Mouse (Mus musculus): ENCODE results near the gene Ptprc. TPM values are rescaled to one million over a fixed set of nuclear protein-coding genes. Genes with fewer than 3 reads are reported as not detected.

The Ptprc gene
- total RNA-seq (2021), result 1 to 10 TPM; 2.1 to 3.1 TPM

DNA sequence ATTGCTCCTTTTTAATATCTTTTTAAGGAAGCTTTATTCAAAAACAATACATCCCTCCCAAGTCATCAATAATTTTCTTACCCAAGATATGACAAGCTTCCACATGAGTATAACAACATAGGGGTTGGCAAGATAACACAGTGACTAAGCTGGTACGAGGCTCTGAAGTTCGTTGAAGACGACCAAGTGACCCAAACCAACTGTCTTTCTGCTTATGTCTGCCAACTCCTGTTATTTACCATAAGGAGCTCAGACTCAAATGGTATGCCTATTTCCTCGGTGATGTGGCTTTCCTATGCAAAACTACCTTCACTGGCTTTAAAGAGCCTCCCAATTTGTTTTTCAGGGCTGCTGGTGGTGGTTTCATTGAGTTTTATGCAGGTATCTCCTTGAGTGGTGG lies at the start of gene Ptprc:
Ptprc (minus strand) TSS at position 215 of the 400 bp plus-strand sequence.
- DNase-seq (ENCODE audit: extremely low spot score in 1 of 2, low spot score in 1 of 2), result no peak

DNA sequence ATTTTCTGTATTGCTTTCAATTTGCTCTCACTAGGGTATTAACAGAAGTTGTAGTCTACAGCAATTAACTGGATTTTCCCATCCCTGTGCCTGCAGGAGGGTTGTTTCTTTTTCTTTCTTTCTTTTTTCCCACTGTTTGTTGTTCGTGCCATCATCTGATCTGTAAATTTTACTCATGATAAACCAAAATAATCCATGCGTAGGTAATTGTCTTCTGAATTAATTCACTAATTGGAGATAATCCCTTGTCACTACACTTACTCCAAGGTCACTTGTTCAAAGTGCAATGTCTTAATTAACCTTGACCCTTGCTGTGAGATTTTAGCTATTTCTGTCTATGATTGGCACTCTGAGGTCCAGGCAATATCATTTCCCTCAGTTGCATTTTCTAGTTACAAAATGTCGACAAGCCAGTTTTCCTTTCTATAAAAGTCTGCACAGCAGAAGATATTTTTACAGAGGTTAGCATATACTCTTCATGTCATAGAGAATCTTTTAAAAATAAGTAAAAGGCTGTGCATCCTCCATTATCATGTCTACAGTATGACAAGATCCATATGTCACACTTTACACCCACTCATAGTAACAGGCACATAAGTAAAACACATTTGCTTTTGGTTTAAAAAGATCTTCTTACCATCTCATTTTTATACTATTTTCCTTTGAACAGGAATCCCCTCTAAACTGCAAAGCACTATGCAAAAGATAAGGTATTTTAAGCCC lies 39.4 kb upstream of the Ptprc start:
- DNase-seq (ENCODE audit: extremely low spot score in 1 of 2, low spot score in 1 of 2), result no peak

DNA sequence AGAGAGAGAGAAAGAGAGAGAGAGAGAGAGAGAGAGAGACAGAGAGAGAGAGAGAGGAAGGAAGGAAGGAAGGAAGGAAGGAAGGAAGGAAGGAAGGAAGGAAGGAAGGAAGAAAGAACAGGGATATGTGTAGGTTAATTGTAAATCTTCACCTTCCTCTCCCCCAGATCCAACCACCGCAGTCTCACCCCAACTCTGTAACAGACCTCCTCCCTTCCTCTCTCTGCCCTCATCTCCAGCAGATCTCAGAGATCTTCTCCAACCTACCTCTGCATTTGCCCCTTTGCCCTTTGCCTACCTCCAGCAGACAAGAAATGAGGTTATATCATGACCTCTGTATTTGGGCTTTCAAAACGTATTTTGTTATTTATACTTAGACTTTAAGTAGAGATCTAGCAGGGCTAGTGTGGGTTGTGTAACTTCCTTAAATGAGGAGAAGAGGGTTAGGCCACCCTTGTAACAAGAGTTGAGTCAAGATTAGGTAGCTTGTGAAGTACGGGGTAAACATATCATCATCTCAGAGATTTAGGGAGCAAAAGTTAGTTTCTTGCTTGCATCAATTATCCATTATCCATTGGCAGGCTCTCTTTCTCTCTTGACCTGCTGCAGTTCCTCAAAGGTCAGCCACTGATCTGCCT lies 35.0 kb upstream of the Ptprc start:
- no peak for DNase-seq (ENCODE audit: extremely low spot score in 1 of 2, low spot score in 1 of 2)

- no peak for DNase-seq (ENCODE audit: extremely low spot score in 1 of 2, low spot score in 1 of 2)
Observed at GRCm38 (mm10) chr1:138209751-138210150, 34.2 kb upstream of the Ptprc start.

- no peak for DNase-seq (ENCODE audit: extremely low spot score in 1 of 2, low spot score in 1 of 2)
Observed at GRCm38 (mm10) chr1:138206041-138206440, 30.5 kb upstream of the Ptprc start.

DNA sequence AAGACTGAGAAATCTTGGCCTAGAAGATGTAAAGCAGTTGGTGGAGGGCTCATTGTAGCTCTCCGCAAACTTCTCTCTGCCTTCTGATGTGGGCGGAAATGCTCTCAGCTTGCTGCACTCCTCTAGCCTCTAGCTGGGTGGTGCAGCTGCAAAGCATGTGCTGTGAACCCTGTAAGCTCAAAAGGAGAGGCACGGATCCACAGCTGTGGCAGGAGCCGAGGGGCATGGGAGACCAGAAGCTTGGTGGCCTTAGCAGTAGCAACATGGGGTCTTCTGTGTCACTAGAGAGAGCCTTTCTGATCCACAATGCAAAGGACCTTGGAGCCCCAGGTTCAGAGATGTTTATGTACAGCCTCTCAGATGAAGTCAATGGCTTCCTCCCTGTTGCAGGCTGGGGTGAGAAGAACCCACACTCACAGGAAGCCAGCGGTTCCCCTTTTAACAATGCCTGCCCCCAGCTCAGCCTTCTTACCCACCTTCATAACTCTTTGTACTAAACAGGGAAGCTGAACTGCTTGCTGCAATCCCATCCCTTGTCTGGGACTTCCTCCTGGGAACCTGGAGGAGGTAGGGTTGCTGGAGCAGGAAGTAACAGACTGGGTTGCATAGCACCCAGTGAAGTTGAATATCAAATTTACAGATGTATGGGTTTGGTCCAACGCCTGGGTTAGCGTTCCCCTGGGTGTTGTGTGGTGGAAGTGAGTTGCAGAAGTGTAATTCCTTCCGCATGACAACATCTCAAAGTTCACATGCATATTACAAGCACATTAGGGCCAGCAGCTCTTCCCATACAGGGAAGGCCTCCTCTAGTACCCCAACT lies 16.4 kb upstream of the Ptprc start:
- DNase-seq (ENCODE audit: extremely low spot score in 1 of 2, low spot score in 1 of 2), result no peak

DNA sequence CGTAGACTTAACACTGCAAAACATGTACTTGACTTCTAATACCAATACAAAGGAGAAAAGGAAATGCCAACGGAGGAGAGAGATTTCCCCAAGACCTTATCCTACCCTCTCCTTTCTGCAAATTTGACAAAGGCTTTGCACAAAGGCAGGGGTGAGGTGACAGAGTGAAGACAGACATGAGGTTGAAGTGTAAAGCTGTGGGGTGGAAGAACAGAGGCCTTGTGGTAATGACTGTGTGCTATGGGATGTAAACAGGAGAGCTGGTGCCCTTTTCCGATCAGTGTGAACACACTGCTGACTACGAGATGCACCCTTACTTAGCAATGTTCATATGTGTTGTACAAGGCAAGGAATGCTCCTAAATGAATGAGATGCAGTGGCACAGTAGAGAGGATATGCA lies 12.6 kb upstream of the Ptprc start:
- DNase-seq (ENCODE audit: extremely low spot score in 1 of 2, low spot score in 1 of 2), result no peak

DNA sequence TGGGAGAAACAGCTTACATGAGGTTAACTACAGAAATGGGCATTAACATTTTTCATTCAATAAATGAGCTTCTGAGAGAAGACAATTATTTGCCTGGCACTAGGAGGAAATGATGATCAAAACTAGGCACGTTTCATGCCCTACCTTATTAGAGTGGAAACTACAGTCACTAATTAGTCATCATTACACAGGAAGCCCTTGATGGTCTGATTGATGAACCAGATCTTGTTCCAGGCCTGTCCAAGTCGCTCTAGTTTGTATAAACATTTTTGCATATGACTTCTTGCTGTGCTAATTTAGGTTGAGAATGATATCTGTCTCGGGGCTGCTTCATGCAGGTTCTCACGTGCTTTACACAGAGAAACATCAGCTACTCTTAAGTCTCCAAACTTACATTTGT lies 10.4 kb upstream of the Ptprc start:
- no peak for DNase-seq (ENCODE audit: extremely low spot score in 1 of 2, low spot score in 1 of 2)

DNA sequence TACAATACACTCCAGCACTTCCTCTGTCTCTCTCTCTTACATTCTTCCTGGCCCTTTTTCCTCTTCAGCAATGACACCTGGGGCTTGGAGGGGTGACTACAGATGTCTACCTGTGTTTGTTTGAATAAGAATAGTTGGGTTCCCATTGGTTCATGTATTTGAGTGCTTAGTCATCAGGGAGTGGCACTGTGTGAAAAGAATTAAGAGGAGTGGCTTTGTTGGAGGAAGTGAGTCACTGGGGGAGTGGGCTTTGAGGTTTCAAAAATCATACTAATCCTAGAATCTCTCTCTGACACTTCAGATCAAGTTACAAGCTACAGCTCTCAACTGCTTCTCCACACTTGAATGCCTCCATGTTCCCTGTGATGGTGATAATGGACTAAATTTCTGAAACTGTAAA lies 4.6 kb upstream of the Ptprc start:
- no peak for DNase-seq (ENCODE audit: extremely low spot score in 1 of 2, low spot score in 1 of 2)

DNA sequence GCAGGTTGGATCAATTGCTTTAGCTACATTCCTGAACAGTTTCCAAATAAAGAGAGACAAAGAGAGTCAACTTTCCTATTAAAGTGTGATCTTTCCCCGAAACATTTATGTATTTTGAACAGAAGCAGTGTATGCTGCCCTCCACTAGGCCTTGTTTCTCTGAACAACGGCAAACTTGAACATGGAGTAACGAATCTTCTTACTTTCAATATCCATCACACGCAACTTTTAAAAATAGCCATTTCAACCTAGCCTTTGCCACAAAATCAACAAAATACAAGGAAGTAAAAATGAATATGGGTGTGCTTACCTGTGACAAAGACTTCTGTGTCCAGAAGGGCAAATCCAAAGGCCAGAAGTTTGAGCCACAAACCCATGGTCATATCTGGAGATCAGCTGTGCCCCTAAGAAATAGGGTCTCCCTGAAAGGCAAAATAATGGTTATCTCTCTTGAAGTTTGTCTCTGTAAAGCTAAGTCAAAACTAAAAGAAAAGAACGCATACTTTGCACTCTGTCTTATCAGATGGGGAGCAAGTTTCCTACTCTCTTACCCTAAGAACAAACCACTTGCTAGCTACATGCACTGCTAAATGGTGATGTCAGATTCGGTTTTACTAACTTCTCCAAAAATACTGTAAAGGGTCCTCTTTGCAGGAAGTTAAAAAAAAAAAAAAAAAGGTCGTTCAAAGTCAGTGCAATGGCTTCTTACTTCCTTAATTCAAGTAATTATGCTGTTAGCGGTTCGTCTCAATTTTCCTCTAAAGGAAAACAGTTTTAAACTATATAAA lies 609 bp downstream of the Ptprc start:
- DNase-seq (ENCODE audit: extremely low spot score in 1 of 2, low spot score in 1 of 2), result no peak

DNA sequence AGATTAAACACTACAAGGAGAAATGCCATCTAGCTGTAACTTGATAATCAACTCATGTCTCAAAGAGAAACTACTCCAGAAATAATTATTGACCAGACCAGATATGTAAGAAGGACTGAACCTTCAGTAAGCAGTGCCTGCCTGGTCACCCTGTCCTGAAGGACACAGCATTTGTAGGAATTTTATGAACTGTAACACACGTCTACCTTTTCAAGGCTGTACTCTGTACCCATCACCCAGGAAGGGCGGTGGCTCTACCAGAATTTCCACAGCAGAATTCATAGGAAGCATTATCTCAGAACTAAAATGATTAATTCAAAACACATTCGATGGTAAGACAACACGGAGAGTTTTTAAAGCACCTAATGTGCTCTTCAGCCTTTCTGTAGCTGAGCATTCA lies 1.4 kb downstream of the Ptprc start:
- DNase-seq (ENCODE audit: extremely low spot score in 1 of 2, low spot score in 1 of 2), result no peak

- no peak for DNase-seq (ENCODE audit: extremely low spot score in 1 of 2, low spot score in 1 of 2)
Observed at GRCm38 (mm10) chr1:138173669-138174068, 1.8 kb downstream of the Ptprc start.

- DNase-seq (ENCODE audit: extremely low spot score in 1 of 2, low spot score in 1 of 2), result no peak
Observed at GRCm38 (mm10) chr1:138172547-138172946, 3.0 kb downstream of the Ptprc start.

- DNase-seq (ENCODE audit: extremely low spot score in 1 of 2, low spot score in 1 of 2), result no peak
Observed at GRCm38 (mm10) chr1:138172096-138172495, 3.4 kb downstream of the Ptprc start.

DNA sequence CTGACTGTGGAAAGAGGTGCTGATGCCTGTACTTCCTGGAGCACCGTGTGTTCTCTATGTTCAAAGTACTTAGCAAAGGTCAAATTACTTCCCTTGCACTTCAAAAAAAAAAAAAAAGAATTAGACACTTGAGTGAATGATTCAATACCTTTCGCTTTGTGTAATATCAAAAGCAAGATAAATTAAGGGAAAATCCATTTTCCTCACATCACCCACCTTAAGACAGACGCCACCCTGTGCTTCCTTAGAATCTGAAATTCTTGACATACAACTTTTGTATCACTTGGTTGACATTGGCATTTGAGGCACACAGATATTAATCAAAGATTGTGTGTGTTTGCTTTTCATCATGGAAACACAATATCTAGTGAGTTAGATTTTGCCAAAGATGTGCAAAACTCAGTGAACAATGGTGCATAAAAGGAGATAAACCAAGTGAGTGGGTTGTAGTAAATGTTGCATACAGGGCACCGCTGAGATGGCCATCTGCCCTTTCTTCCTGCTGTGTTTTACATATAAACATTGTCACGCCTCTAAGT lies 9.2 kb downstream of the Ptprc start:
- no peak for DNase-seq (ENCODE audit: extremely low spot score in 1 of 2, low spot score in 1 of 2)

DNA sequence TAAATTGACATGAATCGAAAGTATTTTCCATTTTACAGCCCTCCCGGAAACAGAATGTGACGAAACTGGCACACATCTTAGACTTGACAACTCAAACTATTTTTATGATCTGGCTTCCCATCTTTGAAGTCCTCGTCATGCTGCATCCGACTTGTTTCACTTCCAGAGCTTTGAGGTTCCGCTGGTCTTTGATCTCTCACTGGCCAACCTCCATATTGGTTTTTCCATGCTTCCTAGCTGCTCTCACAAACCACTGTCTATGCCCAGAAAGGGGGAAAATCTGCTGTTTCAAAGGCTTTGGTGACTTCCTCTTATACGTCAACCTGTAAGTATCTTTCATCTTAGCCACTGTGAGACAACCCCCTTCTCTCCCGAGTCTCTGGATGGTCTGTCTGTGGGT lies 12.9 kb downstream of the Ptprc start:
- no peak for DNase-seq (ENCODE audit: extremely low spot score in 1 of 2, low spot score in 1 of 2)

GRCm38 (mm10) chr1:138158921-138159320 lies 16.6 kb downstream of the Ptprc start:
- no peak for DNase-seq (ENCODE audit: extremely low spot score in 1 of 2, low spot score in 1 of 2)

DNA sequence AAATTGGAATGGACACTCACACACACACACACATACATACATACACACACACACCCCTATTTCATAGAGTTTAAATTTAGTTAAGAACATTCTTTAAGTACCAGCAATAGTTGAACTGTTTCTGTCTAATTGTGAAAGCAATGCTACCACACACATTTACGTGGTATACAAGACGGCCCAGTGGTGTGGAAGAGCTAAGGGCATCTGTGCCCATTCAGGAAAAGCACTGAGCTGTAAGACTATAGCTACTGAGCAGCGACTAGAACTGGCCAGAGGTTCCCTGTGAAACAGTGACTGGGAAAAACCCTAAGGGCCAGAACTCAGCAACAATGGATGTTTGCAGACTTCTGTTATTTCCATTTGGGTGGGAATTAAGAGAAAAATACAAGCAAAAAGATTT lies 17.3 kb downstream of the Ptprc start:
- no peak for DNase-seq (ENCODE audit: extremely low spot score in 1 of 2, low spot score in 1 of 2)

DNA sequence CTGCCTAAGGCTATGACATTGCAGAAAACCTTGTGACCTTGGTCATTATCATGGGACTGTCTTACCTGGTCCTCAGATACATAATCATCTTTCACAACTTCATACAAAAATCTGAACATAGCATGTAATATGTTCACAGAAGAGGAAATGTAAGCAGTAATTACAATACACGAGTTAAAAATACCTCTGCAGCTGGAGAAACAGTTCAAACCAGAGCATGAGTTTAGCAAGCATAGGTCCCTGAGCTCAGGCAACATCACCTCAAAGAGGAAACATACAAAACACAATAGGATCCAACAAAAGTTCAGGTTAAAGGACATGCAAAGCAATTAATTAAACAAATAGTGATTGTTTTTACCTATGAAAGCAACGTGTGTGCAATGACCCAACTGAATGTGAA lies 17.8 kb downstream of the Ptprc start:
- DNase-seq (ENCODE audit: extremely low spot score in 1 of 2, low spot score in 1 of 2), result no peak

- no peak for DNase-seq (ENCODE audit: extremely low spot score in 1 of 2, low spot score in 1 of 2)
Observed at GRCm38 (mm10) chr1:138157008-138157407, 18.5 kb downstream of the Ptprc start.
